17 mouse cellular contexts compared by ENCODE assay signal in genomic region chr9:56562440-56562839, GRCm38 (mm10).
"Had no signal": no experiment of that assay in that cellular context is flagged by ENCODE, and none has a peak within 500 bp of the region (broad histone marks: within the 10 kb centered on the region; RNA-seq: fewer than 3 reads in every experiment).

No protein-coding gene starts in this region.

- H3K9ac ChIP-seq: limb, embryonic 15.5 days; liver, embryonic 12.5 days; lung, embryonic 15.5 days; midbrain, embryonic 15.5 days; neural tube, embryonic 13.5 days had no signal

- H3K4me3 ChIP-seq: limb, embryonic 15.5 days; liver, embryonic 12.5 days; lung, embryonic 15.5 days; megakaryocyte, embryonic 14.5 days; midbrain, embryonic 15.5 days; neural tube, embryonic 13.5 days had no signal

- H3K4me1 ChIP-seq: limb, embryonic 15.5 days had no signal

- H3K36me3 ChIP-seq: limb, embryonic 15.5 days; liver, embryonic 12.5 days; lung, embryonic 15.5 days; midbrain, embryonic 15.5 days; neural tube, embryonic 13.5 days had no signal

- H3K4me2 ChIP-seq: limb, embryonic 15.5 days; liver, embryonic 12.5 days; lung, embryonic 15.5 days; midbrain, embryonic 11.5 days; midbrain, embryonic 15.5 days; neural tube, embryonic 13.5 days had no signal

- H3K27me3 ChIP-seq: liver, embryonic 12.5 days; lung, embryonic 15.5 days; midbrain, embryonic 15.5 days; neural tube, embryonic 13.5 days had no signal

- ATAC-seq: liver, embryonic 12.5 days; midbrain, embryonic 15.5 days had no signal

- DNase-seq: kidney, adult 8-10 months; kidney, postnatal 25 days; layer of hippocampus, adult 9-11 months; layer of hippocampus, postnatal 36 days; lung, postnatal 14 days; right cerebral cortex, adult 18-20 months; right cerebral cortex, postnatal 25 days; thymus, adult 2 months; thymus, postnatal 36 days had no signal

- H3K9me3 ChIP-seq: limb, embryonic 15.5 days; liver, embryonic 12.5 days; lung, embryonic 15.5 days; megakaryocyte, embryonic 14.5 days; midbrain, embryonic 15.5 days; neural tube, embryonic 13.5 days had no signal

- H3K27ac ChIP-seq: limb, embryonic 15.5 days; liver, embryonic 12.5 days; lung, embryonic 15.5 days; macrophage; midbrain, embryonic 15.5 days had no signal
